Mouse (Mus musculus): ENCODE data around the gene Aldh1a2.

DNA sequence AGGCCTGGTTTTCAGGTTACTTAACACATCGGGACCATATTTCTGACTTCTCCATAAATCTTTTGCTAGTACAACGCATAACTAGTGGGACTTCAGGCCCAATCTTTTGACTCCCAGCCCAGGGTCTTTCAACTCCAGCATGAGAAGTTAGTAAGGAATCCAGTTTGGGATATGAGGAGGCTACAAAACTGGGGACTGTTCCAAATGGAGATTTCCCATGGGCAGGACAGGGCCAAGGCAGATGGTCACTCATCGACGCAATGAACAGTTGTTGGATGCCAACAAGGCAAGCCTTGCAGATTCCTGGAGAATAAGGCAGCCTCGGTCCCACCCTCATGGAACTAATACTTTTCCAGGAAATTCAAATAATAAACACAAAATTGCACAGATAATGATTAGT lies 104.2 kb downstream of the Aldh1a2 start:
- TF ChIP-seq EP300 (IDR thresholded peaks at IDR 0.05; ENCODE audit: low read depth) (no peak), CTCF (IDR thresholded peaks at IDR 0.05; ENCODE audit: low read depth) (no peak)
